Mouse (Mus musculus) cortical plate, adult 2 months (tissue): ENCODE measurements at regions not wholly inside any gene's neighbourhood (a gene's known extent, or its start where the extent isn't known, plus 50 kb on each side); places are given as distances from the start of the nearest gene placed in this dataset.

Source experiments
- H3K27ac ChIP-seq: fragments of 200-500 bp; 2 replicates; pipeline ENCODE4 v1.5.1; 2012; ENCODE audit warnings: low read length, control low read depth, inconsistent platforms; ENCODE audit not compliant: insufficient read depth
- H3K4me1 ChIP-seq: fragments of 200-500 bp; 2 replicates; pipeline ENCODE4 v1.6.1; 2011; ENCODE audit warnings: low read length; ENCODE audit not compliant: control insufficient read depth, insufficient read depth
- H3K4me3 ChIP-seq: fragments of 200-500 bp; 2 replicates; pipeline ENCODE4 v1.5.1; 2011; ENCODE audit warnings: mild to moderate bottlenecking, low read length, control low read depth; ENCODE audit not compliant: insufficient read depth
- CTCF ChIP-seq: fragments of 200-500 bp; IDR thresholded peaks from 2 replicates; pipeline ENCODE4 v1.5.1; 2011; ENCODE audit warnings: mild to moderate bottlenecking, control low read depth, low read length; ENCODE audit not compliant: insufficient read depth; ENCODE audit errors: extremely low read depth
- POLR2A ChIP-seq: fragments of 200-500 bp; IDR thresholded peaks from 2 replicates; pipeline ENCODE4 v1.6.1; 2011; ENCODE audit warnings: mild to moderate bottlenecking, low read length, control low read depth; ENCODE audit not compliant: insufficient read depth; ENCODE audit errors: extremely low read depth

GRCm38 (mm10) chr1:34739621-34740020, 103.2 kb downstream of the Fam168b start:
- TF ChIP-seq CTCF (no peak), POLR2A (no peak)
- Histone ChIP-seq H3K4me3 (no peak overlapping the region), H3K27ac (no peak overlapping the region), H3K4me1 (no peaks in the 10 kb centered on the region)

- 0 out of 2 replicates have a peak, but pooled peaks cover under 1% of the 10 kb centered on the region for H3K4me1 ChIP-seq
- no peak for TF ChIP-seq POLR2A
- no peak for TF ChIP-seq CTCF
- H3K27ac ChIP-seq, result no peak overlapping the region
- no peak overlapping the region for H3K4me3 ChIP-seq
These were observed 102.0 kb downstream of the Fam168b start for GRCm38 (mm10) chr1:34740891-34741290.

- TF ChIP-seq POLR2A, result no peak
- TF ChIP-seq CTCF, result no peak
- Histone ChIP-seq H3K4me3 (no peak overlapping the region), H3K4me1 (0 out of 2 replicates have a peak, but pooled peaks cover 2% of the 10 kb centered on the region), H3K27ac (no peak overlapping the region)
These were observed 100.6 kb downstream of the Fam168b start for GRCm38 (mm10) chr1:34742234-34742633.

GRCm38 (mm10) chr1:34745881-34746280, 97.0 kb downstream of the Fam168b start:
- Histone ChIP-seq H3K4me1 (peaks cover 8% of the 10 kb centered on the region; the same call in 1 of the 2 replicates), H3K4me3 (no peak overlapping the region), H3K27ac (no peak overlapping the region)
- no peak for TF ChIP-seq CTCF
- TF ChIP-seq POLR2A, result no peak

GRCm38 (mm10) chr1:34749161-34750040, 93.5 kb downstream of the Fam168b start:
- no peak overlapping the region for H3K27ac ChIP-seq
- H3K4me3 ChIP-seq, result peak overlapping the region; percentile 73; the same call in 1 of the 2 replicates
- peak; percentile 51; the same call in 1 of the 2 replicates for TF ChIP-seq POLR2A
- no peak for TF ChIP-seq CTCF
- peaks cover 8% of the 10 kb centered on the region; the same call in 1 of the 2 replicates for H3K4me1 ChIP-seq

GRCm38 (mm10) chr1:34750061-34751054, 92.5 kb downstream of the Fam168b start:
- peak overlapping the region; percentile 87 for H3K27ac ChIP-seq
- H3K4me1 ChIP-seq, result peaks cover 8% of the 10 kb centered on the region; the same call in 1 of the 2 replicates
- peak overlapping the region; percentile 73 for H3K4me3 ChIP-seq
- TF ChIP-seq POLR2A (no peak), CTCF (no peak)

GRCm38 (mm10) chr1:34751128-34751527, 91.7 kb downstream of the Fam168b start:
- TF ChIP-seq POLR2A, result no peak
- TF ChIP-seq CTCF, result no peak

GRCm38 (mm10) chr1:34753581-34753980, 89.3 kb downstream of the Fam168b start:
- Histone ChIP-seq H3K4me1 (peaks cover 7% of the 10 kb centered on the region; the same call in 1 of the 2 replicates), H3K27ac (no peak overlapping the region), H3K4me3 (no peak overlapping the region)
- TF ChIP-seq CTCF (no peak), POLR2A (no peak)

More at GRCm38 (mm10) chr1:34751128-34751527, 91.7 kb downstream of the Fam168b start:
- Histone ChIP-seq H3K27ac (no peak overlapping the region), H3K4me3 (peak overlapping the region; percentile 73), H3K4me1 (peaks cover 7% of the 10 kb centered on the region; the same call in 1 of the 2 replicates)

- no peak overlapping the region for H3K27ac ChIP-seq
- no peak for TF ChIP-seq CTCF
- TF ChIP-seq POLR2A, result no peak
- H3K4me3 ChIP-seq, result no peak overlapping the region
- H3K4me1 ChIP-seq, result no peaks in the 10 kb centered on the region; the same call in 1 of the 2 replicates
These were observed 82.3 kb downstream of the Fam168b start for GRCm38 (mm10) chr1:34760547-34760946.
